Mouse (Mus musculus) adrenal gland, postnatal 4 days (tissue): ENCODE results near the gene Padi1. TPM values are rescaled to one million over a fixed set of nuclear protein-coding genes. Genes with fewer than 3 reads are reported as not detected.

ENCODE experiments used
- DNase-seq, 2 experiments: peaks; one replicate each; pipeline ENCODE4 v3.0.0; 2021 to 2022; ENCODE audit warnings: low spot score in 2 of 2, mixed read lengths in 2 of 2
- total RNA-seq, 2 experiments: library from RNA; stranded (reverse); gene quantifications; 2 replicates each; pipeline ENCODE4 v1.2.3; 2021

The Padi1 gene
- total RNA-seq, 2 experiments from 2014 or later = not detected

GRCm38 (mm10) chr4:140817413-140817812, 28.2 kb downstream of the Padi1 start:
- no peak for DNase-seq

- DNase-seq = no peak
Measured at GRCm38 (mm10) chr4:140815996-140816917, 29.3 kb downstream of the Padi1 start.

GRCm38 (mm10) chr4:140815496-140815895, 30.1 kb downstream of the Padi1 start:
- no peak for DNase-seq

- DNase-seq = no peak
Measured at GRCm38 (mm10) chr4:140814241-140815225, 31.0 kb downstream of the Padi1 start.

GRCm38 (mm10) chr4:140813358-140814185, 32.0 kb downstream of the Padi1 start:
- DNase-seq = no peak

GRCm38 (mm10) chr4:140812609-140813008, 33.0 kb downstream of the Padi1 start:
- no peak for DNase-seq

- DNase-seq = no peak
Measured at GRCm38 (mm10) chr4:140812191-140812590, 33.4 kb downstream of the Padi1 start.

- DNase-seq = no peak
Measured at GRCm38 (mm10) chr4:140810458-140811260, 34.9 kb downstream of the Padi1 start, which contains the start of gene Padi3. Gene Padi3, minus strand, starts transcription at chr4:140810648.

- DNase-seq = no peak
Measured at GRCm38 (mm10) chr4:140809118-140809517, 36.5 kb downstream of the Padi1 start.

- DNase-seq = no peak
Measured at GRCm38 (mm10) chr4:140804601-140805000, 41.0 kb downstream of the Padi1 start.

GRCm38 (mm10) chr4:140801364-140801763, 44.2 kb downstream of the Padi1 start:
- DNase-seq = no peak

- no peak for DNase-seq
Measured at GRCm38 (mm10) chr4:140796786-140797185, 48.8 kb downstream of the Padi1 start.

GRCm38 (mm10) chr4:140794678-140795077, 50.9 kb downstream of the Padi1 start:
- DNase-seq = no peak

- no peak for DNase-seq
Measured at GRCm38 (mm10) chr4:140793795-140794194, 51.8 kb downstream of the Padi1 start.

GRCm38 (mm10) chr4:140792584-140792983, 53.0 kb downstream of the Padi1 start:
- DNase-seq = no peak

GRCm38 (mm10) chr4:140791071-140791470, 54.5 kb downstream of the Padi1 start:
- DNase-seq = no peak

GRCm38 (mm10) chr4:140789983-140790382, 55.6 kb downstream of the Padi1 start:
- no peak for DNase-seq

GRCm38 (mm10) chr4:140788983-140789382, 56.6 kb downstream of the Padi1 start:
- DNase-seq = peak; percentile 51 to 59

- DNase-seq = no peak
Measured at GRCm38 (mm10) chr4:140788264-140788663, 57.3 kb downstream of the Padi1 start.

- DNase-seq = no peak
Measured at GRCm38 (mm10) chr4:140787414-140787813, 58.2 kb downstream of the Padi1 start.
